Mouse (Mus musculus) small intestine, adult 2 months (tissue): ENCODE measurements around the gene Wdr92.

Experiments used
- CTCF ChIP-seq: fragments of 200-500 bp; IDR thresholded peaks from 2 replicates; pipeline ENCODE4 v1.5.1; 2012; ENCODE audit warnings: low read depth, mild to moderate bottlenecking, control low read depth, inconsistent platforms, low read length, moderate library complexity, mixed read lengths; ENCODE audit not compliant: insufficient replicate concordance, insufficient read length; ENCODE audit errors: extremely low read depth
- POLR2A ChIP-seq: fragments of 200-500 bp; IDR thresholded peaks from 2 replicates; pipeline ENCODE4 v1.6.1; 2012; ENCODE audit warnings: low read depth, mild to moderate bottlenecking, control low read depth, inconsistent platforms, low read length, moderate library complexity

DNA sequence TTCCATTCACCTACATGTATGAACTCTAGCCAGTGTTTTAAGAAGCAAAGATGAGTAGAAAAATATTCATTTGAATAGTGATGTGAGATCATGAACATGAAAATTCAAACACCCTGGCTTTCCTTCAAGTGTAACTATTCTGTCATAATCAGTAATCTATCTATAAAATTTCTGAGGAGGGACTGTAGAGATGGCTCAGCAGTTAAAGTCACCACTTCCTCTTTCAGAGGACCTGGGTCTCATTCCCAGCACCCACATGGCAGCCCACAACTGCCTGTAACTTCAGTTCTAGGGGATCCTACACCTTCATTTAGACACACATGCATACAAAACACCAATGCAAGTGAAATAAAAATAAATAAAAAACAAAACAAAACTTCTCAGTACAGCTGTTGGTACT is 66.8 kb downstream of the Wdr92 start:
- TF ChIP-seq CTCF = no peak
- no peak for TF ChIP-seq POLR2A
